Mouse (Mus musculus): Measurements from ENCODE around the gene Defa30. TPM values are rescaled to one million over a fixed set of nuclear protein-coding genes. Genes with fewer than 3 reads are reported as not detected.

The Defa30 gene
- not detected for total RNA-seq (2023)

GRCm38 (mm10) chr8:21134342-21134741 is at the start of gene Defa30:
Gene Defa30 (plus strand): TSS chr8:21134642.

GRCm38 (mm10) chr8:21095950-21096349 is 38.5 kb upstream of the Defa30 start, which contains the start of gene Gm14851:
Gene Gm14851 (minus strand): TSS chr8:21096050.

GRCm38 (mm10) chr8:21161977-21162376 is 27.5 kb downstream of the Defa30 start, which contains the start of gene Defa22:
Gene Defa22 (plus strand): TSS chr8:21162277.

Other genes starting within 250 kb of the Defa30 start
- not detected for gene Defb33, start 242.0 kb upstream of the Defa30 start, total RNA-seq (2023)
- not detected for gene Gm15056, start 232.0 kb upstream of the Defa30 start, total RNA-seq (2023)
- not detected for gene Gm6040, start 212.6 kb upstream of the Defa30 start, total RNA-seq (2023)
- not detected for gene AY761185, start 189.9 kb upstream of the Defa30 start, total RNA-seq (2023)
- gene Defa21, start 109.1 kb upstream of the Defa30 start, total RNA-seq (2023): not detected
- gene Defa23, start 79.6 kb upstream of the Defa30 start, total RNA-seq (2023): not detected
- gene Defa35, start 69.6 kb upstream of the Defa30 start, total RNA-seq (2023): not detected
- not detected for gene Defa25, start 50.2 kb upstream of the Defa30 start, total RNA-seq (2023)
- gene Gm14851, start 38.6 kb upstream of the Defa30 start, total RNA-seq (2023): not detected
- not detected for gene Defa22, start 27.6 kb downstream of the Defa30 start, total RNA-seq (2023)
- not detected for gene Defa31, start 57.0 kb downstream of the Defa30 start, total RNA-seq (2023)
- gene Gm15293, start 66.9 kb downstream of the Defa30 start, total RNA-seq (2023): not detected
- gene Gm15292, start 115.1 kb downstream of the Defa30 start, total RNA-seq (2023): not detected
- gene Defa27, start 180.9 kb downstream of the Defa30 start, total RNA-seq (2023): not detected
- not detected for gene Defa29, start 192.4 kb downstream of the Defa30 start, total RNA-seq (2023)
- gene Defa2, start 243.9 kb downstream of the Defa30 start, total RNA-seq (2023): not detected